Comparison of ENCODE assay signal across 27 mouse cellular contexts in the genomic region with DNA sequence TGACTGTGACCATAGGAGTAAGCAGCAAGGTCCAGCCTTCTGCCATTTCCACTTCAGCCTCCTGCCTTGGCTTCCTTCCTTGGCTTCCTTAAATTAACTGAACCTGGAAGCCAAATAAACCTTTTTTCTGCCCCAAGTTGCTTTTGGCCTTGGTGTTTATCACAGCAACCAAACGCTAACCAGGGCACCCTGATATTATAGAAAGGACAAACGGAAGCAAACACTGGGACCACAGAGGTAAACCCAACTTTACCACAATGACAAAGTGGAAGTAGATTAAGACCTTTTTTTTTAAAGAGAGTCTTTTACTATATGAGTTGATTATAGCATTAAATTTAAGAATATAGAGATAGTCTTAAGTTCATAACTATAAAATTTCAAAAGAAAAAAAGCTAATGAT. TPM values are rescaled to one million over a fixed set of nuclear protein-coding genes. Genes with fewer than 3 reads are reported as not detected.
"Had no signal": no experiment of that assay in that cellular context is flagged by ENCODE, and none has a peak within 500 bp of the region (broad histone marks: within the 10 kb centered on the region; RNA-seq: fewer than 3 reads in every experiment).

No protein-coding gene starts in this region.

- ATAC-seq: hindbrain, postnatal 0 days; intestine, embryonic 16.5 days; liver, embryonic 12.5 days had no signal

- DNase-seq: gastrocnemius, postnatal 14 days; gastrocnemius, postnatal 36 days; heart, adult 11 months; heart, adult 2 months; heart, postnatal 14 days; heart, postnatal 36 days; kidney, adult 11 months; kidney, adult 2 months; kidney, adult 9 months; kidney, postnatal 14 days; kidney, postnatal 36 days; layer of hippocampus, adult 9-11 months; layer of hippocampus, postnatal 36 days had no signal

RNA-seq across cellular contexts. Expression of a gene that starts 4.2 kb away (rescaled TPM):
- total RNA-seq: gastrocnemius, adult 18-20 months; gastrocnemius, adult 8-10 months; gastrocnemius, postnatal 14 days; gastrocnemius, postnatal 36 days; heart, adult 2 months; heart, postnatal 14 days; heart, postnatal 36 days; hematopoietic stem cell, adult 5-6 weeks; hindbrain, postnatal 0 days; layer of hippocampus, adult 18-20 months; layer of hippocampus, adult 8-10 months; layer of hippocampus, postnatal 14 days; layer of hippocampus, postnatal 36 days; left cerebral cortex, adult 18-20 months; left cerebral cortex, adult 8-10 months; left cerebral cortex, postnatal 14 days; left cerebral cortex, postnatal 36 days; liver, adult 2 months had no signal

RNA-seq across cellular contexts. Expression of a gene that starts 8.4 kb away (rescaled TPM):
- total RNA-seq: hindbrain, postnatal 0 days; liver, adult 2 months had no signal

RNA-seq across cellular contexts. Expression of a gene that starts 11.5 kb away (rescaled TPM):
- total RNA-seq: gastrocnemius, adult 18-20 months; gastrocnemius, adult 8-10 months; gastrocnemius, postnatal 14 days; gastrocnemius, postnatal 36 days; heart, adult 2 months; heart, postnatal 14 days; heart, postnatal 36 days; hematopoietic stem cell, adult 5-6 weeks; hindbrain, postnatal 0 days; layer of hippocampus, adult 18-20 months; layer of hippocampus, adult 8-10 months; layer of hippocampus, postnatal 14 days; layer of hippocampus, postnatal 36 days; left cerebral cortex, adult 18-20 months; left cerebral cortex, adult 8-10 months; left cerebral cortex, postnatal 14 days; left cerebral cortex, postnatal 36 days; liver, adult 2 months had no signal

RNA-seq across cellular contexts. Expression of a gene that starts 36.2 kb away (rescaled TPM):
- total RNA-seq: gastrocnemius, postnatal 14 days; gastrocnemius, postnatal 36 days; heart, adult 2 months; heart, postnatal 14 days; hematopoietic stem cell, adult 5-6 weeks; hindbrain, postnatal 0 days; layer of hippocampus, adult 18-20 months; layer of hippocampus, postnatal 36 days; left cerebral cortex, adult 18-20 months; left cerebral cortex, postnatal 14 days; liver, adult 2 months had no signal

RNA-seq across cellular contexts. Expression of a gene that starts 41.5 kb away (rescaled TPM):
- total RNA-seq: gastrocnemius, adult 18-20 months; gastrocnemius, adult 8-10 months; gastrocnemius, postnatal 14 days; gastrocnemius, postnatal 36 days; heart, adult 2 months; heart, postnatal 14 days; heart, postnatal 36 days; hematopoietic stem cell, adult 5-6 weeks; hindbrain, postnatal 0 days; layer of hippocampus, adult 18-20 months; layer of hippocampus, adult 8-10 months; layer of hippocampus, postnatal 14 days; layer of hippocampus, postnatal 36 days; left cerebral cortex, adult 18-20 months; left cerebral cortex, adult 8-10 months; left cerebral cortex, postnatal 14 days; left cerebral cortex, postnatal 36 days; liver, adult 2 months had no signal
